ENCODE assay signal across 20 mouse cellular contexts in the genomic region with DNA sequence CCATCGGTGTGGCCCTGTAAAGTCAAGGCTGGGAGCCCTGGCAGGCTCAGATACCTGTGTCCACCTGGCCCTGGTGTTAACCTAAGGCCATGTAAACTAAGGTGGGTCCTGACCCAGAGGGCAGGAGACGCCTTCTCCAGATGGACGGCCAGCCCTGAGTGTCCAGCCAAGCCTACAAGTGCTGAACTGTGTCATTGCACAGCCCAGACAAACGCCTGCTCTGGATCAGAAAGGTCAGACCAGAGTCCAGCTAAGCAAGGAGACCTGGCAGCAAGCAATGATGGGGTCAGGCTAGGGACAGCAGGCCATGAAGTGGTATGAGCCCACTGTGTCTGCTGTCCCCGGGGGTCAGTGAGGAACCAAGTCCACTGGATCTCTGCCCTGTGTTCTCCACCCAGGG. TPM values are rescaled to one million over a fixed set of nuclear protein-coding genes. Genes with fewer than 3 reads are reported as not detected.
DNase-seq lines count a peak whose midpoint lies in the region; ATAC-seq and TF ChIP-seq lines count a peak whose summit lies in the region.
"Had no signal": no experiment of that assay in that cellular context is flagged by ENCODE, and none has a peak within 500 bp of the region (broad histone marks: within the 10 kb centered on the region; RNA-seq: fewer than 3 reads in every experiment).

No protein-coding gene starts in this region.

- peak; percentile 67 for DNase-seq in kidney, adult 2 months
- DNase-seq in liver, adult 2 months (ENCODE audit: extremely low read depth, low read depth, low spot score) = peak; percentile 95
- no peak for DNase-seq in liver
- DNase-seq in limb, embryonic 10.5 days (ENCODE audit: low spot score) = no peak
- DNase-seq: adrenal gland, adult 2 months; adrenal gland, postnatal 25 days; cerebellum, adult 2 months; cerebellum, postnatal 10 days; forebrain, postnatal 0 days; gastrocnemius, postnatal 14 days; heart, adult 2 months; heart, postnatal 14 days had no signal

- H3K4me2 ChIP-seq in kidney, embryonic 16.5 days (replicated peaks; ENCODE audit: low read depth, low read length) = no peak overlapping the region
- H3K4me2 ChIP-seq in liver, embryonic 16.5 days (ENCODE audit: low read depth, low read length) = no peak overlapping the region
- H3K4me2 ChIP-seq in hindbrain, embryonic 13.5 days = no peak overlapping the region
- H3K4me2 ChIP-seq: embryonic facial prominence, embryonic 15.5 days; heart, embryonic 11.5 days; heart, embryonic 15.5 days had no signal

- ATAC-seq in kidney, embryonic 16.5 days (ENCODE audit: low FRiP score, low TSS enrichment) = no peak
- ATAC-seq in liver, embryonic 16.5 days (ENCODE audit: low read depth) = peak; percentile 64; the same call in 1 of the 2 replicates
- no peak for ATAC-seq in hindbrain, embryonic 13.5 days (ENCODE audit: low FRiP score)
- ATAC-seq in megakaryocyte-erythroid progenitor cell, adult 5-6 weeks (replicated peaks; ENCODE audit: low FRiP score, low TSS enrichment, poor library complexity, severe bottlenecking) = no peak
- ATAC-seq: forebrain, postnatal 0 days had no signal

- no peak overlapping the region for H3K4me3 ChIP-seq in kidney, adult 2 months (ENCODE audit: insufficient read depth, low read depth, low read length)
- H3K4me3 ChIP-seq in kidney, embryonic 16.5 days (ENCODE audit: low read length) = no peak overlapping the region
- H3K4me3 ChIP-seq in liver, adult 2 months (ENCODE audit: insufficient read depth, low read depth, low read length) = no peak overlapping the region
- no peak overlapping the region for H3K4me3 ChIP-seq in limb, embryonic 10.5 days
- H3K4me3 ChIP-seq in liver, embryonic 16.5 days (ENCODE audit: low read depth, low read length) = no peak overlapping the region
- H3K4me3 ChIP-seq in hindbrain, embryonic 13.5 days = no peak overlapping the region
- H3K4me3 ChIP-seq: embryonic facial prominence, embryonic 15.5 days; erythroblast, embryonic 14.5 days; heart, adult 2 months; heart, embryonic 15.5 days had no signal

- H3K27me3 ChIP-seq in kidney, adult 2 months (replicated peaks; ENCODE audit: control insufficient read depth, insufficient read depth, low read length) = no peaks in the 10 kb centered on the region
- no peaks in the 10 kb centered on the region for H3K27me3 ChIP-seq in kidney, embryonic 16.5 days (ENCODE audit: insufficient read depth, low read length)
- H3K27me3 ChIP-seq in liver, adult 2 months (ENCODE audit: control insufficient read depth, insufficient read depth, low read length) = no peaks in the 10 kb centered on the region
- H3K27me3 ChIP-seq in limb, embryonic 10.5 days (ENCODE audit: low read depth, poor library complexity, severe bottlenecking) = no peaks in the 10 kb centered on the region
- no peaks in the 10 kb centered on the region for H3K27me3 ChIP-seq in liver, embryonic 16.5 days (ENCODE audit: control insufficient read depth, insufficient read depth, low read depth, low read length)
- 0 out of 2 replicates have a peak, but pooled peaks cover 4% of the 10 kb centered on the region for H3K27me3 ChIP-seq in hindbrain, embryonic 13.5 days
- H3K27me3 ChIP-seq: embryonic facial prominence, embryonic 15.5 days; heart, embryonic 15.5 days had no signal

- TF ChIP-seq POLR2A in kidney, adult 2 months (IDR thresholded peaks at IDR 0.05; ENCODE audit: low read depth, low read length) = no peak
- TF ChIP-seq POLR2A in liver, adult 2 months (IDR thresholded peaks at IDR 0.05; ENCODE audit: extremely low read depth, insufficient read depth, low read length) = no peak

- no peaks in the 10 kb centered on the region for H3K9me3 ChIP-seq in kidney, embryonic 16.5 days (ENCODE audit: low read length)
- no peaks in the 10 kb centered on the region for H3K9me3 ChIP-seq in limb, embryonic 10.5 days (replicated peaks)
- no peaks in the 10 kb centered on the region for H3K9me3 ChIP-seq in liver, embryonic 16.5 days (replicated peaks; ENCODE audit: control insufficient read depth, low read length)
- no peaks in the 10 kb centered on the region for H3K9me3 ChIP-seq in hindbrain, embryonic 13.5 days
- H3K9me3 ChIP-seq: embryonic facial prominence, embryonic 15.5 days; heart, embryonic 15.5 days had no signal

- no peaks in the 10 kb centered on the region for H3K36me3 ChIP-seq in kidney, adult 2 months (ENCODE audit: control insufficient read depth, insufficient read depth, low read length)
- no peaks in the 10 kb centered on the region for H3K36me3 ChIP-seq in kidney, embryonic 16.5 days (ENCODE audit: insufficient read depth, low read length)
- H3K36me3 ChIP-seq in liver, adult 2 months (ENCODE audit: control insufficient read depth, insufficient read depth, low read length) = no peaks in the 10 kb centered on the region
- no peaks in the 10 kb centered on the region for H3K36me3 ChIP-seq in limb, embryonic 10.5 days
- no peaks in the 10 kb centered on the region for H3K36me3 ChIP-seq in liver, embryonic 16.5 days (ENCODE audit: control insufficient read depth, insufficient read depth)
- H3K36me3 ChIP-seq in hindbrain, embryonic 13.5 days = no peaks in the 10 kb centered on the region
- H3K36me3 ChIP-seq: embryonic facial prominence, embryonic 15.5 days; heart, embryonic 15.5 days had no signal

- no peaks in the 10 kb centered on the region for H3K4me1 ChIP-seq in kidney, adult 2 months (ENCODE audit: control insufficient read depth, insufficient read depth, low read length)
- 0 out of 2 replicates have a peak, but pooled peaks cover 2% of the 10 kb centered on the region for H3K4me1 ChIP-seq in kidney, embryonic 16.5 days (ENCODE audit: insufficient read depth, low read length)
- H3K4me1 ChIP-seq in liver, adult 2 months (ENCODE audit: control insufficient read depth, insufficient read depth, low read length) = peaks cover 5% of the 10 kb centered on the region
- H3K4me1 ChIP-seq in limb, embryonic 10.5 days = peaks cover 27% of the 10 kb centered on the region
- peaks cover 8% of the 10 kb centered on the region for H3K4me1 ChIP-seq in liver, embryonic 16.5 days (ENCODE audit: control insufficient read depth, low read depth, low read length)
- H3K4me1 ChIP-seq in hindbrain, embryonic 13.5 days (replicated peaks) = no peaks in the 10 kb centered on the region
- H3K4me1 ChIP-seq: embryonic facial prominence, embryonic 15.5 days had no signal

- H3K9ac ChIP-seq in kidney, embryonic 16.5 days (replicated peaks; ENCODE audit: low read length) = no peak overlapping the region
- no peak overlapping the region for H3K9ac ChIP-seq in liver, adult 2 months (ENCODE audit: low read depth, low read length)
- no peak overlapping the region for H3K9ac ChIP-seq in liver, embryonic 16.5 days (ENCODE audit: low read depth, low read length)
- H3K9ac ChIP-seq in hindbrain, embryonic 13.5 days = no peak overlapping the region
- H3K9ac ChIP-seq: embryonic facial prominence, embryonic 15.5 days; forebrain, postnatal 0 days; heart, embryonic 15.5 days had no signal

- H3K79me2 ChIP-seq in liver, adult 2 months (ENCODE audit: control insufficient read depth, insufficient read depth, low read length) = no peaks in the 10 kb centered on the region

- TF ChIP-seq CTCF in kidney, adult 2 months (conservative IDR thresholded peaks at IDR 0.05; ENCODE audit: insufficient read depth, insufficient read length, low read depth, low read length) = no peak
- no peak for TF ChIP-seq CTCF in liver, adult 2 months (IDR thresholded peaks at IDR 0.05; ENCODE audit: low read depth, low read length)

- WGBS in kidney, adult 2 months = 63% methylated on average over 5 of the region's 5 CpGs
- WGBS in kidney, embryonic 16.5 days = 67% methylated on average over 5 of the region's 5 CpGs
- 35% methylated on average over 5 of the region's 5 CpGs for WGBS in liver, adult 2 months
- WGBS in limb, embryonic 10.5 days = 70% methylated on average over 5 of the region's 5 CpGs
- 57% methylated on average over 5 of the region's 5 CpGs for WGBS in liver, embryonic 16.5 days (ENCODE audit: insufficient replicate concordance)
- WGBS in hindbrain, embryonic 13.5 days = 89% methylated on average over 5 of the region's 5 CpGs

- no peak overlapping the region for H3K27ac ChIP-seq in kidney, adult 2 months (ENCODE audit: insufficient read depth, low read depth, low read length)
- no peak overlapping the region for H3K27ac ChIP-seq in kidney, embryonic 16.5 days (ENCODE audit: low read length)
- H3K27ac ChIP-seq in liver, adult 2 months (replicated peaks; ENCODE audit: insufficient read depth, low read depth, low read length) = peak overlapping the region; percentile 14; the same call in 1 of the 2 replicates
- peak overlapping the region; percentile 53; the same call in 1 of the 2 replicates for H3K27ac ChIP-seq in limb, embryonic 10.5 days
- H3K27ac ChIP-seq in liver, embryonic 16.5 days (ENCODE audit: low read length) = no peak overlapping the region
- no peak overlapping the region for H3K27ac ChIP-seq in hindbrain, embryonic 13.5 days
- H3K27ac ChIP-seq: embryonic facial prominence, embryonic 15.5 days; heart, adult 2 months; heart, embryonic 15.5 days had no signal

RNA-seq across cellular contexts. Expression of a gene that starts 46.7 kb away (rescaled TPM):
- polyA plus RNA-seq in kidney, adult 2 months (2012; rRNA removed) = 10.1 and 11.4 TPM in 2 replicates
- polyA plus RNA-seq in kidney, embryonic 16.5 days (2015; fragmentation: Nextera tagmentation; extraction: Ambion mirVana) = 14.4 and 16.2 TPM in 2 replicates
- 7.6 and 8.9 TPM in 2 replicates for total RNA-seq in liver, adult 2 months (2014; rRNA removed)
- 4.0 and 8.8 TPM in 2 replicates for polyA plus RNA-seq in liver, adult 2 months (2012; rRNA removed)
- 6.4 and 6.7 TPM in 2 replicates for polyA plus RNA-seq in limb, embryonic 10.5 days (2016; fragmentation: Nextera tagmentation; extraction: Ambion mirVana)
- polyA plus RNA-seq in liver, embryonic 16.5 days (2015; fragmentation: Nextera tagmentation; extraction: Ambion mirVana) = 7.7 and 8.1 TPM in 2 replicates
- 3.8 and 5.3 TPM in 2 replicates for polyA plus RNA-seq in hindbrain, embryonic 13.5 days (2015; fragmentation: Nextera tagmentation; extraction: Ambion mirVana)
- 3.1 and 3.4 TPM in 2 replicates for total RNA-seq in megakaryocyte-erythroid progenitor cell, adult 5-6 weeks (2014; fragmentation: Nextera tagmentation)
- 2.7 and 6.0 TPM in 2 replicates for total RNA-seq in megakaryocyte-erythroid progenitor cell, adult 5-6 weeks (2017)

RNA-seq across cellular contexts. Expression of a gene that starts 59.7 kb away (rescaled TPM):
- 375 and 393 TPM in 2 replicates for polyA plus RNA-seq in kidney, adult 2 months (2012; rRNA removed)
- polyA plus RNA-seq in kidney, embryonic 16.5 days (2015; fragmentation: Nextera tagmentation; extraction: Ambion mirVana) = 189 and 316 TPM in 2 replicates
- total RNA-seq in liver, adult 2 months (2014; rRNA removed) = 82.7 and 93.8 TPM in 2 replicates
- 136 and 143 TPM in 2 replicates for polyA plus RNA-seq in liver, adult 2 months (2012; rRNA removed)
- 234 and 286 TPM in 2 replicates for polyA plus RNA-seq in limb, embryonic 10.5 days (2016; fragmentation: Nextera tagmentation; extraction: Ambion mirVana)
- 33.3 and 48.5 TPM in 2 replicates for polyA plus RNA-seq in liver, embryonic 16.5 days (2015; fragmentation: Nextera tagmentation; extraction: Ambion mirVana)
- 423 TPM in 2 replicates for polyA plus RNA-seq in hindbrain, embryonic 13.5 days (2015; fragmentation: Nextera tagmentation; extraction: Ambion mirVana)
- 86.6 and 105 TPM in 2 replicates for total RNA-seq in megakaryocyte-erythroid progenitor cell, adult 5-6 weeks (2014; fragmentation: Nextera tagmentation)
- 31.9 and 32.4 TPM in 2 replicates for total RNA-seq in megakaryocyte-erythroid progenitor cell, adult 5-6 weeks (2017)

Comparison
In these comparisons a context has a peak if more than half of its experiments do, and no peak if none do; other contexts are left out.
1. DNase-seq: peak in kidney, adult 2 months (single experiment) and liver, adult 2 months (single experiment); none in liver (single experiment) and limb, embryonic 10.5 days (single experiment).
2. H3K27ac ChIP-seq: peak in liver, adult 2 months (single experiment) and limb, embryonic 10.5 days (single experiment); none in kidney, adult 2 months (single experiment), kidney, embryonic 16.5 days (single experiment), liver, embryonic 16.5 days (single experiment) and hindbrain, embryonic 13.5 days (single experiment).